Mouse (Mus musculus): ENCODE measurements around the gene Cyld.

The Cyld gene

DNA sequence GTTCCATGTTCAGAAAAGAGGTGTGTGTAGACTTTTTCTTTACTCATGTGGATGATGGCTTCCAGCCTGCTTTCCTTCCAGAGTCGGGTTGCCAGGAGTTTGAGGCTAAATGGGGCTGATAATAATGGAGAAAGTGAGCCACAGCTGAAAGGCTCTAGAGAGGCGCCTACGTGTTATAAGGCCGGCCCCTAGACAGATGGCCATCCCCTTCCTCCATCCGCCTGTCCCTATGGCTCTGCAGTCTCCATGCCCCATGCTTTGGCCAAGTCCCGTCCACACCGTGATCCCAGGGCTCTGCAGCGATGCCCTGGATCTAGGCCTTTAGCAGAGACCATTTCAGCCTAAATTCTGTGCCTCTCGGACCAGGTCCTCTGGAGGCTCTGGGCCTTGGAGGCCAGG is 96.5 kb downstream of the Cyld start:
- DNase-seq (ENCODE audit: low spot score) = no peak

DNA sequence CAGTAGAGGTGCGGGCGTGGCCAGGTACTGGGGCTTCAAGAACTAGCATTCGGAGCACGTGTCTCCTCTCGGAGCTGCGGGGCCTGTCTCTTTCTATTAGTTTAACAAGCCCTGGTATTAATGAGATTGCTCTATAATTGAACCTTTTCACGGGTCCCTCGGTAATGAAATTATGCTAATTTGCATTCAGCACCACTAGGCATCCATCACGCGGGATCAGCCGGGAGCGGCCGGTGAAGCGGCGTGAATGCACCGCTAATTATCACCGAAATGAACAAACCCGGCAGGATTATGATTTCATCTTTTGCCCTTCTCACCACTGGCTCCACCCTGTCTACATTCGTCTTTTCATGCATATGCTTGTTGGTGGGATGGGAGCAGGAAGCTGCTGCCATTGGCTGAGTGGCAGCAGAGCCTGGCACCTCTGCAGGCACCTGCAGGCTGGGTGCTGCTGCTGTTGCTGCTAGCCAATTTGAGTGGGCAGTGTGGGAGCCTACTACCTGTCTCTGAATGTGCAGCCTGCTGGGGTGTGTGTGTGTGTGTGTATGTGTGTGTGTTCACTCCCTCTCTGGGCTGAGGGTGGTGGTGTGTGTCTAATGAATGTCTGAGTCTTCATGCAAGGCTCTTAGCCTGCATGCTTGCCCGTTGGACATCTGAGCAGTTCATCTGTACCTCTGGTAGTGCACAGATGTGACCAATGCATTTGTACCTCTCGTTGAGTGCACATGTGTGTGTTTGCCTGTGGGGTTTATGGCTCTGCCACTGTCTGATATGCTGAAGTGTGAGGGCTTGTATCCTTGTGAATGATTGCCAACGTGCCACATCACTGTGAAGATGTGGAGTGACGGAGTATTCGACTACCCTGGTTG is 97.2 kb downstream of the Cyld start:
- no peak for DNase-seq (ENCODE audit: low spot score)

DNA sequence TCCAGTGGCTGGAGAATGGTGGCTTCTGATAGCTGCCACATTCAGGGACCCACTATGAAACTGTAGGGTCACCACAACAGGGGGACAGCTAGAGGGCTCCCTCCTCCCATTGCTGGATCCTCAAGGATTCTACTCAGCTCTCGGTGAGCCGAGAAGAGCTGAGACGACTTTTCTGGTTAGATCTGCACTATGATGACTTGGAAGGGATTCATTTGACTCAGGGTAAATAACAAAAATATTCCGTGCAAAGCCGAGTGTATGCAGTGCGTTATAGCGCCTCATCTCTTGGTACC is 97.7 kb downstream of the Cyld start:
- no peak for DNase-seq (ENCODE audit: low spot score)

DNA sequence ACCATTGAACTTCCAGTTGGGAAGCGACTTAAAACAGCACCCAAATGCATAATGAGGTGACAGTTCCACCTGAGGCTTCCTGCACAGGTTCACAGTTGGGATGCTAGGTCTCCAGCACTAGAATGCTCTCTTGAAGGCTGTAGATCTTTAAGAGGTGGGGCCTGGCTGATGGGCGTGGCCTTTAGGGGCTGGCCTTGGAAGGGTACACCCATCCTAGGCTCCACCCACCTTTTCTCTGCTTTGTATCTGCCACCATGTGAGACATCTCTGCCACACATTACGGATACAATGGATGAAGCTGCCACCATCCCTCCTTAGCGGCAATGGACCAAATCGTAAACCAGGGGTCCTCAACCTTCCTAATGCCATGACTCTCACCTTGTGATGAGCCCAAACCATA is 99.1 kb downstream of the Cyld start:
- no peak for DNase-seq (ENCODE audit: low spot score)

DNA sequence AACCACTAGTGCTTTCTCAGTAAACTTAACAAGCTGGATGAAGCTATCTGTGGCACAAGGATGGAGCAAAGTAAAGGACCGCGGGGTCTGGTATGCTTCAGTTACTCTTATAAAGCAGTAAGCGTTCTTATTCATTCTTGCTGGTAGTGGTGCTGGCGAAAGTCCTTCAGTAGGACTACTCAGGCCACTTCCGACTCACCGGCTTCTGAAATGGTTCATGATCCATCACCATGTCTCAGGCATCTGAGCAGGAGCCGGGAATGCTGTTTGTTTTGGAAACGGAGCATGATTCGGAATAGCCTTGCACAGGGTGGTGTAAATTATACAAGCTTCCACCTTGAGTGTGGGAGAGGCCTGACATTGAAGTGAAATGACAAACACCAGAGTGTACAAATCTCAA is 99.8 kb downstream of the Cyld start:
- no peak for DNase-seq (ENCODE audit: low spot score)
